Comparison of ENCODE assay signal across 11 mouse cellular contexts in the genomic region with DNA sequence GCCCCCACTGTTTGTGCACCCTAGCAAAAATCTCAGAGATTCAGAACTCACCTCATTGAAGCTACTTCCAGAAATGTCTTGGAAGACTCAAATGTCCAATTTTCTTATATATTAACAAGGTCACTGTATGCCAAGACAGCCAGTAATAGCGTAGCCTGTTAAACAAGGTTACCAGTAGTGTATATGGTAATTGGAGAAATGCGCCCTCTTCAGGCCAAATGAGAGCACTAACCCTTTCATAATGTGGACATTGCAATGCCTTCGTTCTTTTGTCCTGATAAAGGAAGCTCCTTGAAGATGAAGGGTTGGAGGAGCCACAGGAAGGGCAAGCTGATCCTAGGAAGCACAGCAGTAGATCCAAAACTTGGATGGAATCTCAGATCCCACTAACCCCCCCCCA. TPM values are rescaled to one million over a fixed set of nuclear protein-coding genes. Genes with fewer than 3 reads are reported as not detected.
A peak's percentile ranks its signal among the peaks of the same experiment; 100 is the strongest.
DNase-seq lines count a peak whose midpoint lies in the region; ATAC-seq and TF ChIP-seq lines count a peak whose summit lies in the region.
"Had no signal": no experiment of that assay in that cellular context is flagged by ENCODE, and none has a peak within 500 bp of the region (broad histone marks: within the 10 kb centered on the region; RNA-seq: fewer than 3 reads in every experiment).

No protein-coding gene starts in this region.

- H3K9me3 ChIP-seq in intestine, postnatal 0 days (ENCODE audit: control insufficient read depth), result no peaks in the 10 kb centered on the region
- no peaks in the 10 kb centered on the region for H3K9me3 ChIP-seq in intestine, embryonic 15.5 days
- no peaks in the 10 kb centered on the region for H3K9me3 ChIP-seq in stomach, postnatal 0 days (ENCODE audit: control insufficient read depth, low read length)
- H3K9me3 ChIP-seq: embryonic facial prominence, embryonic 13.5 days had no signal

- H3K9ac ChIP-seq in intestine, postnatal 0 days (ENCODE audit: low read depth, low read length), result no peak overlapping the region
- no peak overlapping the region for H3K9ac ChIP-seq in intestine, embryonic 15.5 days
- H3K9ac ChIP-seq in stomach, postnatal 0 days (ENCODE audit: low read length), result no peak overlapping the region
- H3K9ac ChIP-seq: embryonic facial prominence, embryonic 13.5 days had no signal

- no peak for TF ChIP-seq EP300 in stomach, postnatal 0 days (optimal IDR thresholded peaks at IDR 0.05)

- no peak overlapping the region for H3K27ac ChIP-seq in intestine, postnatal 0 days (ENCODE audit: low read depth, low read length)
- H3K27ac ChIP-seq in intestine, embryonic 15.5 days, result no peak overlapping the region
- no peak overlapping the region for H3K27ac ChIP-seq in stomach, postnatal 0 days (replicated peaks)
- H3K27ac ChIP-seq: embryonic facial prominence, embryonic 13.5 days had no signal

- 37% methylated on average over 3 of the region's 3 CpGs for WGBS in intestine, postnatal 0 days
- WGBS in intestine, embryonic 15.5 days, result 35% methylated on average over 3 of the region's 3 CpGs
- WGBS in stomach, postnatal 0 days, result 36% methylated on average over 3 of the region's 3 CpGs

- peak; percentile 52 for TF ChIP-seq CTCF in intestine, postnatal 0 days (IDR thresholded peaks at IDR 0.05; ENCODE audit: low read depth)
- TF ChIP-seq CTCF in stomach, postnatal 0 days (IDR thresholded peaks at IDR 0.05; ENCODE audit: low read depth), result peak; percentile 61

- DNase-seq in CD4-positive, CD25-positive, alpha-beta regulatory T cell, adult 2 months (ENCODE audit: low read depth, low spot score), result peak; percentile 31
- peak; percentile 16 for DNase-seq in thymus, postnatal 4 days
- no peak for DNase-seq in thymus, postnatal 14 days
- DNase-seq in stomach, postnatal 0 days (ENCODE audit: low spot score), result no peak
- DNase-seq in ovary, postnatal 10 days (ENCODE audit: low spot score), result no peak

- no peaks in the 10 kb centered on the region for H3K36me3 ChIP-seq in intestine, postnatal 0 days (ENCODE audit: control insufficient read depth, insufficient read depth)
- no peaks in the 10 kb centered on the region for H3K36me3 ChIP-seq in intestine, embryonic 15.5 days
- H3K36me3 ChIP-seq in stomach, postnatal 0 days (ENCODE audit: control insufficient read depth, insufficient read depth, low read length), result no peaks in the 10 kb centered on the region
- H3K36me3 ChIP-seq: embryonic facial prominence, embryonic 13.5 days had no signal

- no peak overlapping the region for H3K4me3 ChIP-seq in intestine, postnatal 0 days (ENCODE audit: low read depth, low read length)
- no peak overlapping the region for H3K4me3 ChIP-seq in intestine, embryonic 15.5 days (replicated peaks)
- H3K4me3 ChIP-seq in stomach, postnatal 0 days (ENCODE audit: low read depth, low read length), result no peak overlapping the region
- H3K4me3 ChIP-seq: embryonic facial prominence, embryonic 13.5 days had no signal

- no peak overlapping the region for H3K4me2 ChIP-seq in intestine, postnatal 0 days (replicated peaks; ENCODE audit: low read depth)
- no peak overlapping the region for H3K4me2 ChIP-seq in intestine, embryonic 15.5 days (replicated peaks)
- no peak overlapping the region for H3K4me2 ChIP-seq in stomach, postnatal 0 days (replicated peaks; ENCODE audit: low read depth)
- H3K4me2 ChIP-seq: embryonic facial prominence, embryonic 13.5 days had no signal

- ATAC-seq in CD4-positive, CD25-positive, alpha-beta regulatory T cell, adult 4 months, result no peak
- no peak for ATAC-seq in intestine, postnatal 0 days
- no peak for ATAC-seq in intestine, embryonic 15.5 days
- no peak for ATAC-seq in stomach, postnatal 0 days (ENCODE audit: low FRiP score, low TSS enrichment)
- ATAC-seq: intestine, embryonic 16.5 days had no signal

- no peaks in the 10 kb centered on the region for H3K27me3 ChIP-seq in intestine, postnatal 0 days (replicated peaks; ENCODE audit: control insufficient read depth, insufficient read depth, low read length)
- H3K27me3 ChIP-seq in intestine, embryonic 15.5 days (replicated peaks), result 0 out of 2 replicates have a peak, but pooled peaks cover 2% of the 10 kb centered on the region
- H3K27me3 ChIP-seq in stomach, postnatal 0 days (ENCODE audit: control insufficient read depth, insufficient read depth, low read length), result no peaks in the 10 kb centered on the region

- no peaks in the 10 kb centered on the region for H3K4me1 ChIP-seq in intestine, postnatal 0 days (replicated peaks; ENCODE audit: control insufficient read depth, insufficient read depth, low read length)
- no peaks in the 10 kb centered on the region for H3K4me1 ChIP-seq in intestine, embryonic 15.5 days (replicated peaks)
- no peaks in the 10 kb centered on the region for H3K4me1 ChIP-seq in stomach, postnatal 0 days (replicated peaks; ENCODE audit: control insufficient read depth, insufficient read depth)
- H3K4me1 ChIP-seq: embryonic facial prominence, embryonic 13.5 days had no signal

RNA-seq across cellular contexts. Expression of a gene that starts 7.2 kb away (rescaled TPM):
- under 1 TPM in 1 of 2 experiments, not detected in 1; 0.23 TPM for polyA plus RNA-seq in CD4-positive, CD25-positive, alpha-beta regulatory T cell, adult 4 months (2017; shearing (Covaris generic))
- 0.74 and 1.3 TPM in 2 replicates for polyA plus RNA-seq in intestine, postnatal 0 days (2015; fragmentation: Nextera tagmentation; extraction: Ambion mirVana)
- polyA plus RNA-seq in intestine, embryonic 15.5 days (2015; fragmentation: Nextera tagmentation; extraction: Ambion mirVana), result 1.1 and 1.7 TPM in 2 replicates
- 3.0 and 3.9 TPM in 2 replicates for polyA plus RNA-seq in stomach, postnatal 0 days (2015; fragmentation: Nextera tagmentation; extraction: Ambion mirVana)
- polyA plus RNA-seq: gonadal fat pad, adult 2 months had no signal

RNA-seq across cellular contexts. Expression of a gene that starts 42.7 kb away (rescaled TPM):
- 1 to 10 TPM in 1 of 2 experiments, under 1 TPM in 1; 0.74 to 1.4 TPM for polyA plus RNA-seq in CD4-positive, CD25-positive, alpha-beta regulatory T cell, adult 4 months (2017; shearing (Covaris generic))
- 2.7 and 3.3 TPM in 2 replicates for polyA plus RNA-seq in intestine, postnatal 0 days (2015; fragmentation: Nextera tagmentation; extraction: Ambion mirVana)
- 9.4 and 10.8 TPM in 2 replicates for polyA plus RNA-seq in intestine, embryonic 15.5 days (2015; fragmentation: Nextera tagmentation; extraction: Ambion mirVana)
- 4.4 and 5.3 TPM in 2 replicates for polyA plus RNA-seq in stomach, postnatal 0 days (2015; fragmentation: Nextera tagmentation; extraction: Ambion mirVana)

Comparison
In these comparisons a context has a peak if more than half of its experiments do, and no peak if none do; other contexts are left out.
1. DNase-seq: peak in CD4-positive, CD25-positive, alpha-beta regulatory T cell, adult 2 months (single experiment) and thymus, postnatal 4 days (single experiment); none in thymus, postnatal 14 days (single experiment), stomach, postnatal 0 days (single experiment) and ovary, postnatal 10 days (single experiment).